Mouse (Mus musculus) limb, embryonic 14.5 days (tissue): ENCODE results near the gene Vill. TPM values are rescaled to one million over a fixed set of nuclear protein-coding genes. Genes with fewer than 3 reads are reported as not detected.

ENCODE experiments used
- ATAC-seq: fragments of 200-750 bp; cut with Nextera tagmentation; 2 replicates; pipeline ENCODE4 v1.8.0; 2017; ENCODE audit warnings: low read depth, moderate number of reproducible peaks, moderate TSS enrichment; ENCODE audit not compliant: low FRiP score
- DNase-seq: peaks from one replicate; pipeline ENCODE4 v3.0.0-alpha.2; 2015; ENCODE audit warnings: low spot score
- H3K27ac ChIP-seq: fragments of 300-500 bp; sonication (generic); replicated peaks from 2 replicates; pipeline ENCODE4 v1.5.1; 2014; ENCODE audit warnings: low read depth, mild to moderate bottlenecking, low read length, moderate library complexity, mixed read lengths
- H3K27me3 ChIP-seq: fragments of 300-500 bp; sonication (generic); 2 replicates; pipeline ENCODE4 v1.6.1; 2014; ENCODE audit warnings: low read length, mixed read lengths; ENCODE audit not compliant: control insufficient read depth, insufficient read depth
- H3K36me3 ChIP-seq: fragments of 300-500 bp; sonication (generic); 2 replicates; pipeline ENCODE4 v1.6.1; 2014; ENCODE audit warnings: mild to moderate bottlenecking, low read length, moderate library complexity, mixed read lengths; ENCODE audit not compliant: control insufficient read depth, insufficient read depth
- H3K4me1 ChIP-seq: fragments of 300-500 bp; sonication (generic); 2 replicates; pipeline ENCODE4 v1.6.1; 2014; ENCODE audit warnings: antibody characterized with exemption, low read length, mixed read lengths; ENCODE audit not compliant: control insufficient read depth, insufficient read depth
- H3K4me2 ChIP-seq: fragments of 300-500 bp; sonication (generic); replicated peaks from 2 replicates; pipeline ENCODE4 v1.6.1; 2014; ENCODE audit warnings: low read depth, mild to moderate bottlenecking, low read length, moderate library complexity; ENCODE audit not compliant: severe bottlenecking
- H3K4me3 ChIP-seq: fragments of 300-500 bp; sonication (generic); replicated peaks from 2 replicates; pipeline ENCODE4 v1.5.1; 2014; ENCODE audit warnings: low read length
- H3K9ac ChIP-seq: fragments of 300-500 bp; sonication (generic); 2 replicates; pipeline ENCODE4 v1.6.1; 2014; ENCODE audit warnings: mild to moderate bottlenecking, low read depth, low read length, moderate library complexity; ENCODE audit not compliant: severe bottlenecking
- H3K9me3 ChIP-seq: fragments of 300-500 bp; sonication (generic); 2 replicates; pipeline ENCODE4 v1.6.1; 2016; ENCODE audit warnings: low read length; ENCODE audit not compliant: control insufficient read depth
- POLR2A ChIP-seq: fragments of 200-500 bp; IDR thresholded peaks from 2 replicates; pipeline ENCODE4 v1.8.0; 2012; ENCODE audit warnings: inconsistent platforms, mild to moderate bottlenecking, moderate library complexity, borderline replicate concordance; ENCODE audit not compliant: insufficient read depth, insufficient read length; ENCODE audit errors: extremely low read depth
- WGBS: fragments of 180-500 bp; shearing (Covaris S2); extraction: QIAGEN DNeasy Blood & Tissue Kit; methylation state at CpG from one replicate; pipeline ENCODE4 v1.1.7; 2014; 5-methylcytosine and 5-hydroxymethylcytosine counted together
- polyA plus RNA-seq, 2 experiments: library from polyadenylated mRNA; depleted of rRNA in 1 of 2; stranded (reverse) in 1 of 2; unstranded in 1 of 2; fragments of >200 nt; fragmentation: Nextera tagmentation in 1 of 2; extraction: Ambion mirVana in 1 of 2; gene quantifications; 2 replicates each; pipeline versions ENCODE4 v1.2.1 to v1.2.3; 2012 to 2014

Vill gene
- polyA plus RNA-seq, 2 experiments: 25.2 to 49.8 TPM

- ATAC-seq: no peak
- 76% methylated on average over 13 of the region's 13 CpGs for whole genome bisulfite sequencing
- Histone ChIP-seq H3K36me3 (no peaks in the 10 kb centered on the region), H3K27ac (no peak overlapping the region; the same call in 1 of the 2 replicates), H3K9ac (no peak overlapping the region; the same call in 1 of the 2 replicates), H3K9me3 (no peaks in the 10 kb centered on the region), H3K27me3 (no peaks in the 10 kb centered on the region), H3K4me1 (peaks cover 26% of the 10 kb centered on the region), H3K4me3 (no peak overlapping the region), H3K4me2 (no peak overlapping the region)
- no peak for TF ChIP-seq POLR2A
- DNase-seq: no peak
Measured at GRCm38 (mm10) chr9:119094462-119095109, 42.0 kb downstream of the Vill start.

GRCm38 (mm10) chr9:119100177-119100898 lies 47.8 kb downstream of the Vill start:
- H3K9ac ChIP-seq: no peak overlapping the region
- no peak for TF ChIP-seq POLR2A
- DNase-seq (no peak), ATAC-seq (no peak)
- H3K9me3 ChIP-seq: no peaks in the 10 kb centered on the region
- no peak overlapping the region for H3K27ac ChIP-seq
- H3K27me3 ChIP-seq: no peaks in the 10 kb centered on the region
- H3K36me3 ChIP-seq: no peaks in the 10 kb centered on the region
- H3K4me1 ChIP-seq: peaks cover 9% of the 10 kb centered on the region; the same call in 1 of the 2 replicates
- H3K4me3 ChIP-seq: no peak overlapping the region
- no peak overlapping the region for H3K4me2 ChIP-seq
- 16% methylated on average over 15 of the region's 15 CpGs for whole genome bisulfite sequencing

- peak; percentile 92 for ATAC-seq
- Histone ChIP-seq H3K4me1 (peaks cover 4% of the 10 kb centered on the region; the same call in 1 of the 2 replicates), H3K27me3 (no peaks in the 10 kb centered on the region), H3K4me2 (peak within 1 kb of the TSS; percentile 80), H3K4me3 (peak within 1 kb of the TSS; percentile 46), H3K9ac (peak within 1 kb of the TSS; percentile 53), H3K27ac (peak within 1 kb of the TSS; percentile 52; the same call in 1 of the 2 replicates), H3K36me3 (no peaks in the 10 kb centered on the region), H3K9me3 (no peaks in the 10 kb centered on the region)
- no peak for TF ChIP-seq POLR2A
- WGBS: 3% methylated on average over 44 of the region's 44 CpGs
- peak; percentile 92 for DNase-seq
Measured at GRCm38 (mm10) chr9:119101992-119102782, 49.6 kb downstream of the Vill start, which contains the start of gene Dlec1. Gene Dlec1 (plus strand): TSS chr9:119102478.

- Histone ChIP-seq H3K27ac (no peak overlapping the region), H3K36me3 (no peaks in the 10 kb centered on the region), H3K9me3 (no peaks in the 10 kb centered on the region), H3K4me3 (peak overlapping the region; percentile 46), H3K9ac (peak overlapping the region; percentile 53), H3K4me1 (peaks cover 4% of the 10 kb centered on the region; the same call in 1 of the 2 replicates), H3K4me2 (peak overlapping the region; percentile 80), H3K27me3 (no peaks in the 10 kb centered on the region)
- 3% methylated on average over 19 of the region's 19 CpGs for WGBS
- ATAC-seq: no peak
- no peak for TF ChIP-seq POLR2A
- DNase-seq: no peak
Measured at GRCm38 (mm10) chr9:119102783-119103113, 50.2 kb downstream of the Vill start.

DNA sequence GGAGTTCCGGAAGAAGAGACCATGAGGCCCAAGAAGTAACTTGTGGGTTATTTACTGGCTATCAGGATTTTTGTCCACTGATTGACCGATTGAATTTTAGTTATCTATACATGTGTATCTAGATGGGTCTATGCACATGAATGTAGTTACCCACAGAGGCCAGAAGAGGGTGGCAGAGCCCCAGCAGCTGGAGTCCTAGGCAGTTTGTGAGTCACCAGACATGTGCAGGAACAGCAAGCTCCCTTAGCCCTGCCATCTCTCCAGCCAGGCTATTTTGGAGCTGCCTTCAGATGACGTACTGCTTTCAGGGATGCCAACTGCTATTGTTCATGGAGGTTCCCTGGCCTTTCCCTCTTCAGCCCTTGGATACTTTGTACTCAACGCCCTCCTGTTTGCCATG lies 55.0 kb downstream of the Vill start:
- H3K4me1 ChIP-seq: peaks cover 16% of the 10 kb centered on the region
- H3K36me3 ChIP-seq: no peaks in the 10 kb centered on the region
- no peak for TF ChIP-seq POLR2A
- no peak overlapping the region for H3K27ac ChIP-seq
- no peaks in the 10 kb centered on the region for H3K27me3 ChIP-seq
- DNase-seq (no peak), ATAC-seq (no peak)
- no peak overlapping the region for H3K4me3 ChIP-seq
- H3K9ac ChIP-seq: no peak overlapping the region
- no peaks in the 10 kb centered on the region for H3K9me3 ChIP-seq
- 87% methylated on average over 4 of the region's 4 CpGs for WGBS
- no peak overlapping the region for H3K4me2 ChIP-seq
